ENCODE assay signal across 24 mouse cellular contexts in genomic region chr16:76746385-76746784, GRCm38 (mm10).
DNase-seq lines count a peak whose midpoint lies in the region; ATAC-seq and TF ChIP-seq lines count a peak whose summit lies in the region.
"Had no signal": no experiment of that assay in that cellular context is flagged by ENCODE, and none has a peak within 500 bp of the region (broad histone marks: within the 10 kb centered on the region; RNA-seq: fewer than 3 reads in every experiment).

No protein-coding gene starts in this region.

- no peak overlapping the region for H3K27ac ChIP-seq in midbrain, embryonic 11.5 days (ENCODE audit: low read depth, low read length)
- H3K27ac ChIP-seq in midbrain, embryonic 16.5 days (ENCODE audit: low read length), result no peak overlapping the region
- no peak overlapping the region for H3K27ac ChIP-seq in CH12.LX (ENCODE audit: insufficient read depth, low read depth)
- no peak overlapping the region for H3K27ac ChIP-seq in ES-E14 (ENCODE audit: insufficient read depth, low read depth, low read length, poor library complexity, severe bottlenecking)
- H3K27ac ChIP-seq in MEL (ENCODE audit: control insufficient read depth, low read depth, low read length), result no peak overlapping the region
- no peak overlapping the region for H3K27ac ChIP-seq in forebrain, embryonic 15.5 days (replicated peaks)

- no peak overlapping the region for H3K9ac ChIP-seq in midbrain, embryonic 11.5 days (ENCODE audit: low read length)
- no peak overlapping the region for H3K9ac ChIP-seq in midbrain, embryonic 16.5 days (ENCODE audit: low read depth, low read length)
- H3K9ac ChIP-seq in CH12.LX (ENCODE audit: insufficient read depth, low read depth) (no peak overlapping the region), ES-E14 (ENCODE audit: insufficient read depth, low read depth, low read length, poor library complexity, severe bottlenecking) (no peak overlapping the region), MEL (ENCODE audit: control insufficient read depth, low read depth, low read length, poor library complexity, severe bottlenecking) (no peak overlapping the region)
- H3K9ac ChIP-seq in forebrain, embryonic 15.5 days (replicated peaks), result no peak overlapping the region

- WGBS in midbrain, embryonic 11.5 days, result 95% methylated on average over 3 of the region's 3 CpGs
- 94% methylated on average over 3 of the region's 3 CpGs for WGBS in midbrain, embryonic 16.5 days
- WGBS in forebrain, embryonic 15.5 days, result 94% methylated on average over 3 of the region's 3 CpGs

- dilution Hi-C loops in CH12.LX (cut with MboI; ENCODE audit: extremely low pct_ligation_motif_present, extremely low pct_unique_long_range_greater_than_20kb, low sequenced_read_pairs), result no loop called here

- peak; percentile 33 for DNase-seq in midbrain, embryonic 11.5 days (ENCODE audit: low spot score, missing footprints)
- DNase-seq in CH12.LX (ENCODE audit: extremely low read depth), result no peak
- DNase-seq in ES-E14 (ENCODE audit: low read depth, low spot score), result no peak
- DNase-seq in MEL (ENCODE audit: low read depth, low spot score), result no peak
- no peak for DNase-seq in adrenal gland, adult 2 months
- DNase-seq in frontal cortex, adult 2 months (ENCODE audit: extremely low spot score in 1 of 2, low spot score in 1 of 2), result no peak
- DNase-seq: adrenal gland, adult 8-10 months; adrenal gland, postnatal 10 days; adrenal gland, postnatal 14 days; adrenal gland, postnatal 25 days; adrenal gland, postnatal 36 days; B cell, adult 2 months; cerebellum, adult 11 months; cerebellum, adult 11-12 months; cerebellum, adult 18-20 months; cerebellum, adult 2 months; cerebellum, adult 8-10 months; cerebellum, adult 9-10 months had no signal

- TF ChIP-seq EP300 in CH12.LX (IDR thresholded peaks at IDR 0.05; ENCODE audit: low read length) (no peak), MEL (IDR thresholded peaks at IDR 0.05; ENCODE audit: low read depth in 1 of 2, low read length in 2 of 2) (no peak)

- no peaks in the 10 kb centered on the region for H3K4me1 ChIP-seq in midbrain, embryonic 11.5 days (ENCODE audit: control insufficient read depth, insufficient read depth, low read length)
- no peaks in the 10 kb centered on the region for H3K4me1 ChIP-seq in midbrain, embryonic 16.5 days (ENCODE audit: control insufficient read depth, insufficient read depth, low read length)
- H3K4me1 ChIP-seq in CH12.LX (ENCODE audit: control insufficient read depth in 1 of 2, insufficient read depth in 2 of 2) (no peaks in the 10 kb centered on the region), ES-E14 (ENCODE audit: control insufficient read depth in 2 of 2, insufficient read depth in 2 of 2, low read length in 2 of 2, poor library complexity in 1 of 2) (no peaks in the 10 kb centered on the region), MEL (ENCODE audit: control insufficient read depth in 1 of 2, insufficient read depth in 2 of 2, low read length in 2 of 2) (no peaks in the 10 kb centered on the region)
- H3K4me1 ChIP-seq in forebrain, embryonic 15.5 days, result no peaks in the 10 kb centered on the region

- no peak for TF ChIP-seq RAD21 in CH12.LX (IDR thresholded peaks at IDR 0.05; ENCODE audit: low read depth, low read length)
- TF ChIP-seq RAD21 in MEL (IDR thresholded peaks at IDR 0.05; ENCODE audit: low read depth, low read length), result no peak

- in situ Hi-C loops in CH12.LX (cut with MboI; ENCODE audit: low pct_ligation_motif_present, low pct_unique_long_range_greater_than_20kb, low sequenced_read_pairs), result no loop called here
- in situ Hi-C loops in ES-E14 (cut with MboI; ENCODE audit: low sequenced_read_pairs in 2 of 2, unreplicated experiment in 2 of 2), result no loop called here

- no peak for TF ChIP-seq POLR2A in CH12.LX (IDR thresholded peaks at IDR 0.05; ENCODE audit: low read depth, low read length)
- no peak for TF ChIP-seq POLR2A in MEL (IDR thresholded peaks at IDR 0.05; ENCODE audit: control insufficient read depth in 1 of 2, insufficient read depth in 1 of 2, low read depth in 1 of 2, low read length in 2 of 2, poor library complexity in 1 of 2)

- H3K9me3 ChIP-seq in midbrain, embryonic 11.5 days (ENCODE audit: control insufficient read depth, low read length), result no peaks in the 10 kb centered on the region
- H3K9me3 ChIP-seq in midbrain, embryonic 16.5 days (replicated peaks; ENCODE audit: control insufficient read depth, low read length, poor library complexity, severe bottlenecking), result no peaks in the 10 kb centered on the region
- H3K9me3 ChIP-seq in CH12.LX (replicated peaks; ENCODE audit: low read length), result peaks cover 57% of the 10 kb centered on the region
- no peaks in the 10 kb centered on the region for H3K9me3 ChIP-seq in ES-E14 (ENCODE audit: control insufficient read depth, insufficient read depth, low read depth, low read length)
- H3K9me3 ChIP-seq in MEL (replicated peaks; ENCODE audit: insufficient read depth, low read length), result no peaks in the 10 kb centered on the region
- no peaks in the 10 kb centered on the region for H3K9me3 ChIP-seq in forebrain, embryonic 15.5 days
- H3K9me3 ChIP-seq: G1E had no signal

- no peak overlapping the region for H3K4me2 ChIP-seq in midbrain, embryonic 11.5 days
- H3K4me2 ChIP-seq in midbrain, embryonic 16.5 days (ENCODE audit: low read length), result no peak overlapping the region
- no peak overlapping the region for H3K4me2 ChIP-seq in CH12.LX (ENCODE audit: insufficient read depth, low read depth, poor library complexity, severe bottlenecking)
- H3K4me2 ChIP-seq in forebrain, embryonic 15.5 days (replicated peaks), result no peak overlapping the region

- H3K79me2 ChIP-seq in CH12.LX (replicated peaks; ENCODE audit: control insufficient read depth, extremely low read depth, insufficient read depth, poor library complexity, severe bottlenecking) (no peaks in the 10 kb centered on the region), MEL (ENCODE audit: control insufficient read depth, insufficient read depth, low read length, poor library complexity) (no peaks in the 10 kb centered on the region)

- no peaks in the 10 kb centered on the region for H3K27me3 ChIP-seq in midbrain, embryonic 11.5 days (ENCODE audit: control insufficient read depth, insufficient read depth, low read length)
- H3K27me3 ChIP-seq in midbrain, embryonic 16.5 days (ENCODE audit: control insufficient read depth, insufficient read depth, low read depth, low read length), result no peaks in the 10 kb centered on the region
- H3K27me3 ChIP-seq in CH12.LX (replicated peaks), result no peaks in the 10 kb centered on the region
- no peaks in the 10 kb centered on the region for H3K27me3 ChIP-seq in MEL (ENCODE audit: control insufficient read depth in 1 of 2, insufficient read depth in 2 of 2, low read length in 2 of 2)
- no peaks in the 10 kb centered on the region for H3K27me3 ChIP-seq in forebrain, embryonic 15.5 days
- H3K27me3 ChIP-seq: Patski had no signal

- H3K4me3 ChIP-seq in midbrain, embryonic 11.5 days (ENCODE audit: low read depth, low read length), result no peak overlapping the region
- H3K4me3 ChIP-seq in midbrain, embryonic 16.5 days (ENCODE audit: low read depth, low read length), result no peak overlapping the region
- H3K4me3 ChIP-seq in CH12.LX (replicated peaks in 1 of 3; ENCODE audit: low read depth in 2 of 3, low read length in 2 of 3, poor library complexity in 1 of 3) (no peak overlapping the region), ES-E14 (ENCODE audit: insufficient read depth in 1 of 2, low read depth in 1 of 2, low read length in 2 of 2, poor library complexity in 1 of 2, severe bottlenecking in 1 of 2) (no peak overlapping the region), MEL (ENCODE audit: control insufficient read depth in 1 of 2, insufficient read depth in 1 of 2, low read depth in 2 of 2, low read length in 2 of 2) (no peak overlapping the region)
- H3K4me3 ChIP-seq in forebrain, embryonic 15.5 days, result no peak overlapping the region

- no peaks in the 10 kb centered on the region for H3K36me3 ChIP-seq in midbrain, embryonic 11.5 days (ENCODE audit: control insufficient read depth, insufficient read depth, low read length)
- H3K36me3 ChIP-seq in midbrain, embryonic 16.5 days (ENCODE audit: control insufficient read depth, insufficient read depth, low read length), result no peaks in the 10 kb centered on the region
- H3K36me3 ChIP-seq in CH12.LX (replicated peaks in 1 of 2; ENCODE audit: control insufficient read depth in 1 of 2, insufficient read depth in 1 of 2, low read length in 1 of 2) (no peaks in the 10 kb centered on the region), ES-E14 (ENCODE audit: control insufficient read depth, insufficient read depth, low read length, poor library complexity, severe bottlenecking) (no peaks in the 10 kb centered on the region), MEL (ENCODE audit: control insufficient read depth in 1 of 2, insufficient read depth in 2 of 2, low read length in 2 of 2) (no peaks in the 10 kb centered on the region)
- H3K36me3 ChIP-seq in forebrain, embryonic 15.5 days, result no peaks in the 10 kb centered on the region
- H3K36me3 ChIP-seq: G1E had no signal

- no peak for ATAC-seq in midbrain, embryonic 11.5 days (ENCODE audit: low FRiP score)
- no peak for ATAC-seq in midbrain, embryonic 16.5 days
- no peak for ATAC-seq in forebrain, embryonic 15.5 days (replicated peaks)
- ATAC-seq: activated CD4-positive, CD25-positive, alpha-beta regulatory T cell, adult 4 months; CD4-positive, CD25-positive, alpha-beta regulatory T cell, adult 4 months; Patski had no signal

- TF ChIP-seq CTCF in CH12.LX (conservative IDR thresholded peaks at IDR 0.05 in 1 of 2, IDR thresholded peaks at IDR 0.05 in 1 of 2; ENCODE audit: low read depth in 2 of 2, low read length in 2 of 2) (no peak), MEL (IDR thresholded peaks at IDR 0.05 in 2 of 3, conservative IDR thresholded peaks at IDR 0.05 in 1 of 3; ENCODE audit: control insufficient read depth in 1 of 3, insufficient read depth in 1 of 3, low read depth in 2 of 3, low read length in 3 of 3, poor library complexity in 1 of 3, severe bottlenecking in 1 of 3) (no peak)

TF ChIP-seq in CH12.LX, 34 proteins besides CTCF, POLR2A, EP300 and RAD21 (continues in another document):
- TF ChIP-seq E2F4 (IDR thresholded peaks at IDR 0.05; ENCODE audit: insufficient replicate concordance, low read depth, low read length) (no peak), HCFC1 (IDR thresholded peaks at IDR 0.05; ENCODE audit: low read depth, low read length) (no peak), JUN (IDR thresholded peaks at IDR 0.05; ENCODE audit: insufficient read depth, low read depth, low read length) (no peak)

TF ChIP-seq in ES-E14, 5 proteins besides CTCF, POLR2A, EP300 and RAD21 (continues in another document):
- no peak for TF ChIP-seq HCFC1 (IDR thresholded peaks at IDR 0.05; ENCODE audit: borderline replicate concordance, insufficient read depth, low read length)
- TF ChIP-seq CHD2 (IDR thresholded peaks at IDR 0.05; ENCODE audit: low read depth, low read length), result no peak
- peak; percentile 88 for TF ChIP-seq MAFK (IDR thresholded peaks at IDR 0.05; ENCODE audit: insufficient read depth, low read depth, low read length)

TF ChIP-seq in MEL, 35 proteins besides CTCF, POLR2A, EP300 and RAD21:
- no peak for TF ChIP-seq GATA1 (IDR thresholded peaks at IDR 0.05; ENCODE audit: low read depth, low read length)
- TF ChIP-seq MAFK (IDR thresholded peaks at IDR 0.05; ENCODE audit: borderline replicate concordance, low read depth, low read length), result peak; percentile 48; the same call in 1 of the 2 replicates
